Mouse (Mus musculus): ENCODE results near the gene Phip. TPM values are rescaled to one million over a fixed set of nuclear protein-coding genes. Genes with fewer than 3 reads are reported as not detected.

Gene Phip
- polyA plus RNA-seq (2015; fragmentation: Nextera tagmentation; extraction: Ambion mirVana): 103 and 108 TPM in 2 replicates

GRCm38 (mm10) chr9:82975342-82976215, at the start of gene Phip:
Gene Phip, minus strand, starts transcription at chr9:82975516.
- WGBS: under 1% methylated on average over 73 of the region's 79 CpGs
- Histone ChIP-seq H3K9me3 (no peaks in the 10 kb centered on the region), H3K36me3 (replicated peaks) (no peaks in the 10 kb centered on the region), H3K4me1 (peaks cover 20% of the 10 kb centered on the region), H3K9ac (peak within 1 kb of the TSS; percentile 96), H3K27me3 (replicated peaks) (no peaks in the 10 kb centered on the region), H3K4me2 (peak within 1 kb of the TSS; percentile 86), H3K27ac (peak within 1 kb of the TSS; percentile 100), H3K4me3 (peak within 1 kb of the TSS; percentile 97)
- ATAC-seq (replicated peaks): peak; percentile 90

- no peak for ATAC-seq (replicated peaks)
- Histone ChIP-seq H3K9ac (no peak overlapping the region), H3K9me3 (no peaks in the 10 kb centered on the region), H3K27me3 (replicated peaks) (no peaks in the 10 kb centered on the region), H3K4me1 (no peaks in the 10 kb centered on the region), H3K36me3 (replicated peaks) (no peaks in the 10 kb centered on the region), H3K4me2 (no peak overlapping the region), H3K27ac (no peak overlapping the region), H3K4me3 (no peak overlapping the region)
- WGBS: 79% methylated on average over 6 of the region's 6 CpGs
These were observed 48.4 kb upstream of the Phip start for GRCm38 (mm10) chr9:83023724-83024123.

DNA sequence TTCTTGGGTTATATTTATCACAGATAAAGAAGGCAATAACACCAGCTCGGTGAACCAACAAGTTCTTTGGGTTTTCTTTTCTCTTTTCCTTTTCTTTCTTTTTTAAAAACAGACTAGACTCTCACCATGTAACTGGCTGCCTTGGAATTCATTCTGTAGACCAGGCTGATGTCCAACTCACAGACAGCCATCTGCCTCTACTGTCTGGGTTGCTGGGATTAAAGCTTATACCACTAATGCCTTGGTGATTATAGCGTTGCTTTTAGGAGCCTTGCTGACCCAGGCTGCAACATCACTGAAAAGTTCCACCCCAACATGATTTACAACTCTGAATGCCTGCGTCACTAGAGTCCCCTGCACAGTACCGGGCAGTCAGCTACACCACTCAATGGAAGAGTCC, 39.2 kb upstream of the Phip start:
- Histone ChIP-seq H3K4me3 (no peak overlapping the region), H3K9me3 (no peaks in the 10 kb centered on the region), H3K4me2 (no peak overlapping the region), H3K27ac (no peak overlapping the region), H3K27me3 (replicated peaks) (no peaks in the 10 kb centered on the region), H3K9ac (no peak overlapping the region), H3K36me3 (replicated peaks) (no peaks in the 10 kb centered on the region), H3K4me1 (no peaks in the 10 kb centered on the region)
- WGBS: 86% methylated on average over 4 of the region's 4 CpGs
- no peak for ATAC-seq (replicated peaks)

DNA sequence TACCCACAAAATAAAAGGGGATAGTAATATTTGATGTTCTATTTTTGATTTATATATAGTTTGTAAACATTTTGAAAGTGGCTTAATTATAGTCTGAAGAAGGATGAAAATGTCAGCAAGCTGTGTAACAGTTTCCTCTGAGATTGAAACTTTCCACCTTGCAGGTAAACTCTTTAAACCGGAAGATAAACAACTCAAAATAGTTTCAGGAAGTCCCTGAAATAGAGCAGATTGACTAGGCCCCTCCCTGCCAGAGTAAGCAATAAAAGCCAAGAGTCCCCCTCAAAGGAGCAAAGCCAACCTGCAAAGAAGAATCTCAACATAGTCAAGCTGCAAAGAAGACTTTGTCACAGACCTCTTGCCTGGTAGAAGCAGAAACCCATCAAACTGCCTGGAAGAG, 33.0 kb upstream of the Phip start:
- 94% methylated on average over 1 of the region's 1 CpGs for WGBS
- no peaks in the 10 kb centered on the region for H3K9me3 ChIP-seq
- H3K27ac ChIP-seq: no peak overlapping the region
- no peaks in the 10 kb centered on the region for H3K27me3 ChIP-seq (replicated peaks)
- H3K4me2 ChIP-seq: no peak overlapping the region
- no peaks in the 10 kb centered on the region for H3K4me1 ChIP-seq
- no peak overlapping the region for H3K9ac ChIP-seq
- no peak for ATAC-seq (replicated peaks)
- no peaks in the 10 kb centered on the region for H3K36me3 ChIP-seq (replicated peaks)
- H3K4me3 ChIP-seq: no peak overlapping the region

GRCm38 (mm10) chr9:83001342-83001741, 26.0 kb upstream of the Phip start:
- WGBS: 94% methylated on average over 4 of the region's 4 CpGs
- no peak for ATAC-seq (replicated peaks)
- H3K4me3 ChIP-seq: no peak overlapping the region

DNA sequence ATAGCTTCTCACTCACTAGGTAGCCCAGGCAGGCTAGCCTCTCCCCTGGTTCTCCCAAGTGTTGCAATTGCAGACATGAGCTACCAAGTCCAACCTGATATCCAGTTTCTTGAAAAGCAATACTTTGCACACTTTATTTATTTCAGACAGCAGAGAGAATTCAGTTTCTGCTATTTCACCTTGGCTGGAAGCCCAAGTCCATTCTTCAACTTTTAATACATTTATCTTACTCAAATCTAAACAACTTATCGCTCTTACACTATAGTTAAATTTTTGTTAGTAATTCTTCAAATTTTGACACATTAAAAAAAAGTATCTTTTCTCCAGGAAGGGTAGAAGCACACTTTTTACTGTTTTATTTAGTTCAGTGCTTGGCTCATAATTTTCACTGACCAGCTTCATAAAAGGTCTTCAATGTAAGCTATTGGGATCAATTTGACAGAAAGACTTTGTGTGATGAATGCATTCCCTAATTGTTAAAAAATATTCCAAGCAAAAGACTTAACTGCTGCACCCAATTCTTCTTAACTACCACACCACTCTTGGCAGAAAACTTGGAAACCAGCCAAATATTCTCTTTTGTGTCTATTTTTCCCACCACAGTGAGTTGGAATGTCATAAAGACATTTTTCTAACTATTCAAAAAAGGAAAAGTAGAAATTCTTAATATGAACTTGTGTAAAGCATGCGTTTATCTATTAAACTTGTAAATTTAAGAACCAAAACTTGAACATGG, 22.6 kb upstream of the Phip start:
- Histone ChIP-seq H3K27ac (no peak overlapping the region), H3K4me2 (no peak overlapping the region), H3K36me3 (replicated peaks) (no peaks in the 10 kb centered on the region), H3K9me3 (no peaks in the 10 kb centered on the region), H3K9ac (no peak overlapping the region), H3K4me1 (no peaks in the 10 kb centered on the region), H3K4me3 (no peak overlapping the region), H3K27me3 (replicated peaks) (no peaks in the 10 kb centered on the region)
- ATAC-seq (replicated peaks): no peak
- WGBS: 89% methylated on average over 2 of the region's 2 CpGs

More at GRCm38 (mm10) chr9:83001342-83001741, 26.0 kb upstream of the Phip start:
- no peak overlapping the region for H3K4me2 ChIP-seq
- no peaks in the 10 kb centered on the region for H3K4me1 ChIP-seq
- no peak overlapping the region for H3K9ac ChIP-seq
- H3K9me3 ChIP-seq: no peaks in the 10 kb centered on the region
- no peak overlapping the region for H3K27ac ChIP-seq
- no peaks in the 10 kb centered on the region for H3K36me3 ChIP-seq (replicated peaks)
- H3K27me3 ChIP-seq (replicated peaks): no peaks in the 10 kb centered on the region

- Histone ChIP-seq H3K36me3 (replicated peaks) (no peaks in the 10 kb centered on the region), H3K27me3 (replicated peaks) (no peaks in the 10 kb centered on the region), H3K4me1 (peaks cover 14% of the 10 kb centered on the region), H3K27ac (peak overlapping the region; percentile 100), H3K9ac (peak overlapping the region; percentile 96), H3K4me2 (peak overlapping the region; percentile 86), H3K4me3 (peak overlapping the region; percentile 97), H3K9me3 (no peaks in the 10 kb centered on the region)
- 7% methylated on average over 5 of the region's 5 CpGs for WGBS
- no peak for ATAC-seq (replicated peaks)
These were observed 1.6 kb upstream of the Phip start for GRCm38 (mm10) chr9:82976936-82977335.

- Histone ChIP-seq H3K36me3 (replicated peaks) (no peaks in the 10 kb centered on the region), H3K27me3 (replicated peaks) (no peaks in the 10 kb centered on the region), H3K27ac (peak overlapping the region; percentile 100), H3K4me1 (peaks cover 18% of the 10 kb centered on the region), H3K9me3 (no peaks in the 10 kb centered on the region), H3K9ac (peak overlapping the region; percentile 96), H3K4me3 (peak overlapping the region; percentile 97), H3K4me2 (peak overlapping the region; percentile 86)
- no peak for ATAC-seq (replicated peaks)
- 2% methylated on average over 9 of the region's 9 CpGs for WGBS
These were observed 903 bp upstream of the Phip start for GRCm38 (mm10) chr9:82976219-82976618.

- under 1% methylated on average over 55 of the region's 61 CpGs for WGBS
- H3K9ac ChIP-seq: peak overlapping the region; percentile 96
- H3K27ac ChIP-seq: peak overlapping the region; percentile 100
- H3K4me1 ChIP-seq: peaks cover 24% of the 10 kb centered on the region
- peak overlapping the region; percentile 86 for H3K4me2 ChIP-seq
- H3K27me3 ChIP-seq (replicated peaks): no peaks in the 10 kb centered on the region
- peak overlapping the region; percentile 97 for H3K4me3 ChIP-seq
- no peaks in the 10 kb centered on the region for H3K9me3 ChIP-seq
- peak; percentile 51 for ATAC-seq (replicated peaks)
- H3K36me3 ChIP-seq (replicated peaks): no peaks in the 10 kb centered on the region
These were observed 364 bp downstream of the Phip start for GRCm38 (mm10) chr9:82974962-82975341.

DNA sequence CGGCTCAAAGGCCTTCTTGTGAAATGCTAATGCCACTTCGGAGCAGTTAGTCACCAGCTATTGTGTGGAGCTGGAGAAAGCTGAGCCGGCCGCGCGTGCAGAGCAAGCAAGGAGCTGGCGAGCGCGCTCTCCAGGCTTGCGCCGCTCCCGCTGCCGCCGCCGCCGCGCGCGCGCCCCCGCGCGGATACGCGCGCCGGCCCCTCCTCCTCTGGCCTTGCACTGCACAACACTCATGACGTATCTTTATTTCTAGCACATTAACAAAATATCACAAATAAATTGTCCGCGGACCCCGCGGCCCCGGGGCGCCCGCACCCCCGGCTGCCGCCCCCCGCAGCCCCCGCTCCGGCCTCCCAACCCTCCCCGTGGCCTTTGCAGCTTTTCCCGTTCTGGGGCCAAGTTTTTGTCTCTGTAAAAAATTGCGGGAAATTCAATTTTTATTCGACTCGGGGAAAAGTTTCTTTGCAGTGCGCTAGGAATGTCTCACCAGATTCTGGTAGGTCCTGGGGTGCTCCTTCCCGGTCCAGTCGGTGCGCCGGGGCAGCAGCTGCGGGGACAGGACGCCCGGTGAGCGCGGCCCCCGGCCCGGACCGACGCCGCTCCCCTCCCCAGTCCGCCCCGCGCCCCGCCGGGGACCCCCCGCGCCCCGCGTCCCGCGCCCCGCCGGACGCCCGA, 992 bp downstream of the Phip start:
- WGBS: under 1% methylated on average over 70 of the region's 75 CpGs
- no peaks in the 10 kb centered on the region for H3K27me3 ChIP-seq (replicated peaks)
- no peaks in the 10 kb centered on the region for H3K36me3 ChIP-seq (replicated peaks)
- peak overlapping the region; percentile 100 for H3K27ac ChIP-seq
- no peaks in the 10 kb centered on the region for H3K9me3 ChIP-seq
- peaks cover 24% of the 10 kb centered on the region for H3K4me1 ChIP-seq
- H3K9ac ChIP-seq: peak overlapping the region; percentile 96
- H3K4me2 ChIP-seq: peak overlapping the region; percentile 86
- peak overlapping the region; percentile 97 for H3K4me3 ChIP-seq
- ATAC-seq (replicated peaks): peak; percentile 84

DNA sequence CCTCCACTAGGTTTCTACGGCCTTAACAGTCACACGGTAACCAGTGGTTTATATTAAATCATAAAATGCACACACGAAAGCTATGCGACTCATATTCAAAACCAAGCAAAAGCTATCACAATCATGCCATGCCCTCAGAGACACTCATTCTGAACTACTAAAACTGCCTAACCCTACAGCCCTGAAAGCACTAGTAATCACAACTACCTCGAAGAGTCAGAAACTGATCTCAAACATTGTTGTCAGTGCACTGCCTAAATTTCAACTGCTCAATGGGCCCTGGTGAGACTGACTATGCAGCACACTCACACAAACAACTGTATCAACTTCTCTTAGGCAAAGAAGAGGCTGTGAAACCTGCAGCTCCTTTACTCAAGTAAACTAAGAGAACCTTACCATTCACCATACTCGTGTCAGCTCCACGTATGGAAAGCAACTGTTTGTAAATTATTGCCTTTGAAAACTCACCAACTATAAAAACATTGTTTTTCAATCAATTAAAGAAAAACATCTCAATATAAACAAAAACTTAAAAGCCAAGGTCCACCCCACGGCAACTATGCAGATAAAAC, 1.9 kb downstream of the Phip start:
- no peak for ATAC-seq (replicated peaks)
- Histone ChIP-seq H3K4me1 (peaks cover 26% of the 10 kb centered on the region), H3K4me3 (peak overlapping the region; percentile 97), H3K9ac (peak overlapping the region; percentile 96), H3K36me3 (replicated peaks) (no peaks in the 10 kb centered on the region), H3K27ac (peak overlapping the region; percentile 100), H3K4me2 (peak overlapping the region; percentile 86), H3K9me3 (no peaks in the 10 kb centered on the region), H3K27me3 (replicated peaks) (no peaks in the 10 kb centered on the region)
- WGBS: 22% methylated on average over 8 of the region's 8 CpGs

GRCm38 (mm10) chr9:82971433-82971832, 3.9 kb downstream of the Phip start:
- Histone ChIP-seq H3K36me3 (replicated peaks) (no peaks in the 10 kb centered on the region), H3K27me3 (replicated peaks) (no peaks in the 10 kb centered on the region), H3K4me1 (peaks cover 25% of the 10 kb centered on the region), H3K9ac (no peak overlapping the region), H3K4me2 (peak overlapping the region; percentile 30; the same call in 1 of the 2 replicates), H3K27ac (no peak overlapping the region), H3K4me3 (no peak overlapping the region), H3K9me3 (no peaks in the 10 kb centered on the region)
- no peak for ATAC-seq (replicated peaks)
- 27% methylated on average over 1 of the region's 1 CpGs for WGBS
